Mouse (Mus musculus): Measurements from ENCODE around the gene Bdnf. TPM values are rescaled to one million over a fixed set of nuclear protein-coding genes. Genes with fewer than 3 reads are reported as not detected.

The Bdnf gene
- polyA plus RNA-seq, 1 experiment from 2014 or later = 0.55 TPM

DNA sequence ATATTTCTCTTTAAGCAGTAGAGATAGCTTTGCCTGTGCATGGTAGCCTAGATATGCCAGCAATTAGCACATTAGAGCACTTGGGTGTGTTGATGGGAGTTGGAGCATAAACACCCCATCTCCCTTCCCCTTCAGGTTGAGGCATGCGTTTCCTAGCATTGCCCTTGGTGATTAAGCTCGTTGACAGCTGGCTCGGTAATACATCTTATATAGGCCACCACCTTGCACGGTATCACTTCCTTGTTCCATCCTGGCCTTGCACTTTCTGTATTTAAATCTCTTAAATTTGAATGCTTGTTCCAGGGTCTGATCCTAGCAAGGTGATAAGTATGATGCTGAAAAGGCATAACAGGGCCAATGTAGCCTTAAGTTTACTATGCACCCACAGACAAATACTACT is 74.3 kb downstream of the Bdnf start:
- no peaks in the 10 kb centered on the region for H3K27me3 ChIP-seq (ENCODE audit: control insufficient read depth, insufficient read depth, low read length)
- ATAC-seq (replicated peaks; ENCODE audit: extremely low read depth, insufficient read depth, low FRiP score) = no peak
- H3K27ac ChIP-seq (ENCODE audit: low read length) = no peak overlapping the region
- H3K4me3 ChIP-seq (ENCODE audit: low read length) = no peak overlapping the region
- WGBS = 61% methylated on average over 4 of the region's 4 CpGs
- no peak overlapping the region for H3K9ac ChIP-seq (ENCODE audit: low read length)
- H3K9me3 ChIP-seq (replicated peaks; ENCODE audit: control insufficient read depth, low read length) = no peaks in the 10 kb centered on the region
- H3K4me2 ChIP-seq (ENCODE audit: low read depth, low read length) = no peak overlapping the region
- H3K36me3 ChIP-seq (ENCODE audit: control insufficient read depth, insufficient read depth) = no peaks in the 10 kb centered on the region
- H3K4me1 ChIP-seq (ENCODE audit: control insufficient read depth, insufficient read depth, low read length) = no peaks in the 10 kb centered on the region

GRCm38 (mm10) chr2:109749964-109750363 is 75.5 kb downstream of the Bdnf start:
- Histone ChIP-seq H3K4me2 (ENCODE audit: low read depth, low read length) (no peak overlapping the region), H3K4me1 (ENCODE audit: control insufficient read depth, insufficient read depth, low read length) (no peaks in the 10 kb centered on the region), H3K9ac (ENCODE audit: low read length) (no peak overlapping the region), H3K36me3 (ENCODE audit: control insufficient read depth, insufficient read depth) (no peaks in the 10 kb centered on the region), H3K27ac (ENCODE audit: low read length) (no peak overlapping the region), H3K4me3 (ENCODE audit: low read length) (no peak overlapping the region), H3K27me3 (ENCODE audit: control insufficient read depth, insufficient read depth, low read length) (no peaks in the 10 kb centered on the region), H3K9me3 (replicated peaks; ENCODE audit: control insufficient read depth, low read length) (no peaks in the 10 kb centered on the region)
- ATAC-seq (replicated peaks; ENCODE audit: extremely low read depth, insufficient read depth, low FRiP score) = no peak

DNA sequence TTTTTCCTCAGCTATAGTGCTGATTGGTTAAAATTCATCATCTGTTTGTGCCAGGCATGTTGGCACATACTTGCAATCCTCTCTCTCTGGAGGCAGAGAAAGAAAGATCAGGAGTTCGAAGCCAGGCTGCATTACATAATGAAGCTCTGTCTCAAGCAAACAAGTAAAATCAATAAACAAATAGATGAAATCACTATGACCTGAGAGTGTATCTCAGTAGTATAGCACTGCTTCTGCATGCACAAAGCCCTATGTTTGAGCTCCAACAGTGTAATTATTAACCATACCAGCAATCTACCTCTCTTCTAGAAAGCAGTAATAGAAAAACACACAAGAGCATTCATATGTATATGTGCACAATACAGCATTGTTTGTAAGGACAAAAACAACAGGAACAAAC is 76.0 kb downstream of the Bdnf start:
- H3K4me2 ChIP-seq (ENCODE audit: low read depth, low read length) = no peak overlapping the region
- no peaks in the 10 kb centered on the region for H3K9me3 ChIP-seq (replicated peaks; ENCODE audit: control insufficient read depth, low read length)
- no peak overlapping the region for H3K4me3 ChIP-seq (ENCODE audit: low read length)
- no peaks in the 10 kb centered on the region for H3K36me3 ChIP-seq (ENCODE audit: control insufficient read depth, insufficient read depth)
- no peaks in the 10 kb centered on the region for H3K27me3 ChIP-seq (ENCODE audit: control insufficient read depth, insufficient read depth, low read length)
- WGBS = 75% methylated on average over 1 of the region's 1 CpGs
- no peak overlapping the region for H3K27ac ChIP-seq (ENCODE audit: low read length)
- no peak overlapping the region for H3K9ac ChIP-seq (ENCODE audit: low read length)
- ATAC-seq (replicated peaks; ENCODE audit: extremely low read depth, insufficient read depth, low FRiP score) = no peak
- no peaks in the 10 kb centered on the region for H3K4me1 ChIP-seq (ENCODE audit: control insufficient read depth, insufficient read depth, low read length)

GRCm38 (mm10) chr2:109756305-109756704 is 81.8 kb downstream of the Bdnf start:
- Histone ChIP-seq H3K9me3 (replicated peaks; ENCODE audit: control insufficient read depth, low read length) (no peaks in the 10 kb centered on the region), H3K27me3 (ENCODE audit: control insufficient read depth, insufficient read depth, low read length) (no peaks in the 10 kb centered on the region), H3K4me1 (ENCODE audit: control insufficient read depth, insufficient read depth, low read length) (no peaks in the 10 kb centered on the region), H3K4me2 (ENCODE audit: low read depth, low read length) (no peak overlapping the region), H3K4me3 (ENCODE audit: low read length) (no peak overlapping the region), H3K9ac (ENCODE audit: low read length) (no peak overlapping the region), H3K27ac (ENCODE audit: low read length) (no peak overlapping the region), H3K36me3 (ENCODE audit: control insufficient read depth, insufficient read depth) (no peaks in the 10 kb centered on the region)
- no peak for ATAC-seq (replicated peaks; ENCODE audit: extremely low read depth, insufficient read depth, low FRiP score)
- 75% methylated on average over 2 of the region's 2 CpGs for WGBS

DNA sequence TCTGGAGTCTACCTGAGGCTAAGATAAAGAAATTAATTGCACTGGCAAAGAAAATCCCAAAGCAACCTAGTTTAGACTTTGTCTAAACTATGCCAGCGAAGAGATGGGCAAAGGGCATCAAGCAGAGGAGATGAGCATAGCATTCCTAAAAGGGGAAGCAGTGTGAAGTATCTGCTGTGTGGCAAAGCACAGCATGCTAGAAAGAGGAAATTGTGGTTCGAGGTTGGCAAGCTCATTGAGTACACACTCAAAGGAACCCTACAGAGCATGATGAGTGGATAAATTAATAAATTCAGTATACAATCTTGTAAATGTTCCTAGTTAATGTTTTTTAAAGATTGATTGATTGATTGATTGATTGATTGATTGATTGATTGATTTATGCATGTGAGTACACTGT is 92.3 kb downstream of the Bdnf start:
- WGBS = 65% methylated on average over 2 of the region's 2 CpGs

GRCm38 (mm10) chr2:109768814-109769213 is 94.3 kb downstream of the Bdnf start:
- no peak overlapping the region for H3K4me3 ChIP-seq (ENCODE audit: low read length)
- ATAC-seq (replicated peaks; ENCODE audit: extremely low read depth, insufficient read depth, low FRiP score) = no peak
- WGBS = 81% methylated on average over 3 of the region's 3 CpGs
- H3K27ac ChIP-seq (ENCODE audit: low read length) = no peak overlapping the region
- no peaks in the 10 kb centered on the region for H3K36me3 ChIP-seq (ENCODE audit: control insufficient read depth, insufficient read depth)
- no peaks in the 10 kb centered on the region for H3K27me3 ChIP-seq (ENCODE audit: control insufficient read depth, insufficient read depth, low read length)
- no peak overlapping the region for H3K4me2 ChIP-seq (ENCODE audit: low read depth, low read length)
- no peak overlapping the region for H3K9ac ChIP-seq (ENCODE audit: low read length)
- no peaks in the 10 kb centered on the region for H3K9me3 ChIP-seq (replicated peaks; ENCODE audit: control insufficient read depth, low read length)
- no peaks in the 10 kb centered on the region for H3K4me1 ChIP-seq (ENCODE audit: control insufficient read depth, insufficient read depth, low read length)

More for the DNA sequence above, 92.3 kb downstream of the Bdnf start:
- H3K27ac ChIP-seq (ENCODE audit: low read length) = no peak overlapping the region
- H3K4me1 ChIP-seq (ENCODE audit: control insufficient read depth, insufficient read depth, low read length) = no peaks in the 10 kb centered on the region
- no peaks in the 10 kb centered on the region for H3K27me3 ChIP-seq (ENCODE audit: control insufficient read depth, insufficient read depth, low read length)
- H3K4me3 ChIP-seq (ENCODE audit: low read length) = no peak overlapping the region
- no peaks in the 10 kb centered on the region for H3K36me3 ChIP-seq (ENCODE audit: control insufficient read depth, insufficient read depth)
- H3K4me2 ChIP-seq (ENCODE audit: low read depth, low read length) = no peak overlapping the region
- no peaks in the 10 kb centered on the region for H3K9me3 ChIP-seq (replicated peaks; ENCODE audit: control insufficient read depth, low read length)
- H3K9ac ChIP-seq (ENCODE audit: low read length) = no peak overlapping the region
- ATAC-seq (replicated peaks; ENCODE audit: extremely low read depth, insufficient read depth, low FRiP score) = no peak

DNA sequence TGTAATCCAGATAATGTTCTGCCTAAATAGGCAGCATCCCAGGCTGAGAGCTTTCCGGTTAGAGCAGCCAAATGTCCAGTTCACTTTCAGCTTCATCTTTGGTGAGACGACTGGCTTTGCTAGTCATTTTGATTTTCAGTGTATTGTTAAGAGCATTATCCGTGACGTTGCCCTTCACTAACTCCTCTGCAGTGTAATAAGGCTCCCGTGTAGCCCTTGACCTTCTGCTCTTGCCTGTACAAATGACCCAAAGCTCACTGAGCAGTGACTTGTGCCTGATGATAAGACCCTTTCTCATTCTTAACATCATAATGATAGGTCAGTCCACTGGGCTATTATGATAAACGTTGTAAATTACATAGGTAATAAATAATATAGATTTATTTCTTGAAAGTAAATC is 101.9 kb downstream of the Bdnf start:
- Histone ChIP-seq H3K36me3 (ENCODE audit: control insufficient read depth, insufficient read depth) (no peaks in the 10 kb centered on the region), H3K9me3 (replicated peaks; ENCODE audit: control insufficient read depth, low read length) (no peaks in the 10 kb centered on the region), H3K9ac (ENCODE audit: low read length) (no peak overlapping the region), H3K4me3 (ENCODE audit: low read length) (no peak overlapping the region), H3K4me2 (ENCODE audit: low read depth, low read length) (no peak overlapping the region), H3K4me1 (ENCODE audit: control insufficient read depth, insufficient read depth, low read length) (no peaks in the 10 kb centered on the region), H3K27me3 (ENCODE audit: control insufficient read depth, insufficient read depth, low read length) (no peaks in the 10 kb centered on the region), H3K27ac (ENCODE audit: low read length) (no peak overlapping the region)
- WGBS = 72% methylated on average over 6 of the region's 6 CpGs
- no peak for ATAC-seq (replicated peaks; ENCODE audit: extremely low read depth, insufficient read depth, low FRiP score)

Other genes with a start within 250 kb of the Bdnf start
- gene Lin7c, start 216.2 kb downstream of the Bdnf start, polyA plus RNA-seq (2015; fragmentation: Nextera tagmentation; extraction: Ambion mirVana) = 37.8 and 41.9 TPM in 2 replicates
- gene Lgr4, start 242.9 kb downstream of the Bdnf start, polyA plus RNA-seq (2015; fragmentation: Nextera tagmentation; extraction: Ambion mirVana) = 11.3 and 11.8 TPM in 2 replicates

Data from heart, embryonic 16.5 days (tissue).